Mouse (Mus musculus): ENCODE measurements around the gene Cstf3.

Cstf3 gene

GRCm38 (mm10) chr2:104605560-104605959 is 15.2 kb downstream of the Cstf3 start:
- DNase-seq = no peak

DNA sequence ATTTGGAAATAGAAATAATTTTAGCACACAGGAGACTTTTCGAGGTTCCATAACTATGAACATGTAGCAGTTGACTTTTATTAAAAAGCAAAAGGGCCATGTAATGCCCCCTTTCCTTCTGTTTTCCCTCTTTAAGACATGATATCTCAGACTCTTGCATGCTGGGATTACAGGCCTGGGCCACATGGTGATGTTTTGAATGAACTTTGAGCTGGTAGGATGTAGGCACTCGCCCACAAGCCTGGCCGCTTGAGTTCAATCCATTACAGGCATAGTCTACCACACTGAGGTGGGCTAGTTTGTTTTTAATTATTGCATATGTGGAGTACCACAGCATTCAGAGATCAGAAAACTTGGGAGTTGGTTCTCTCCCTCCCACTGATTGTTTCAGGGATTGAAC is 24.5 kb downstream of the Cstf3 start:
- no peak for DNase-seq

GRCm38 (mm10) chr2:104615985-104616711 is 25.8 kb downstream of the Cstf3 start:
- no peak for DNase-seq

DNA sequence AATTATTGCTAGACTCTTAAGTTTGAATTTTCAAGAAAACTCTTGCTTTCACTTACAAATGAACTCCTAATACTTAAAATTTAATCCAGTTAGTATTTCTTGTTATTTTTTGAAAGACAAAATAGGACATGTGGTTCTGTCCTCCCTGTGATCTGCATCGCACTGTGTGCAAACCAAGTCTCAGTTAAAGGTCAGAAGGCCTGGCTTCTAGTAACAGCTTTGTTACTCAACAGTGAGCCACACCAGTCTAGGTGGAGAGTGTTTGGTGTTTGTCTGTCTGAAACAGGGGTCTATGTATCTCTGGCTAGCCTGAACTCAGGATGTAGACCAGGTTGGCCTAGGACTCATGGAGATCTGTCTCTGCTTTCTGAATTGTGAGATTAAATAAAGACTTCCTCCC is 68.3 kb downstream of the Cstf3 start:
- DNase-seq = no peak

DNA sequence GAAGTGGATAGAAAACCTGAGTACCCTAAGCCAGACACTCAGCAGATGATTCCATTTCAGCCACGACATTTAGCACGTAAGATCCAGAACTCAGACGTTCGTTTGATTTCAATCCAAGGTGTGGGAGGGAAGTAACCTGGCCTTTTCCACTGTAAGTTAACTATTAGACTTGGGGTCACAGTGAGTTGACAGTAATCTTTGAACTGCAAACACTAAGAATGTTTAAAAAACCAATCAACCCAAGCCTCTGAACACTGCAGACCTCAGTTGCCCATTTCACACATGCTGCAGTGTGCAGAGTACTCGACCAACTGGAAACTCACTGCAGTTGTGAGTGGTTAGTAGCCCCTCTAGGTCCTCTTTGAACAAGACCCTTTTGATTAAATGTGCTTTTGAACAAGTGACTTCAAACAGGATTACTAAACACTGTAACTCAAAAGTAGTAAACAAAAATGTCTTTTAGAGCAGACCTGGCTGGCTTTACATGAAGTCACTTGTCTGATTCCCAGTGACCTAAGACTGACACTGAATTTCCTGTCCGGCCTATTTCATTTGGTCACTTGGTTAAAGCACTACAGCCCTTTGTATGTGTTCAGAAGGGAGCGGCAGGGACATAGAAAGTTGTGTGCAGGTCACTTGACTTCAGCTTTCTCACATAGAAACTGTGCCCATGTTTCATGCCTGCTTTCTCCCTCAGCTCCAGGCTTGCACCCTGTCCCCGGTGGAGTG is 73.2 kb downstream of the Cstf3 start:
- no peak for DNase-seq

DNA sequence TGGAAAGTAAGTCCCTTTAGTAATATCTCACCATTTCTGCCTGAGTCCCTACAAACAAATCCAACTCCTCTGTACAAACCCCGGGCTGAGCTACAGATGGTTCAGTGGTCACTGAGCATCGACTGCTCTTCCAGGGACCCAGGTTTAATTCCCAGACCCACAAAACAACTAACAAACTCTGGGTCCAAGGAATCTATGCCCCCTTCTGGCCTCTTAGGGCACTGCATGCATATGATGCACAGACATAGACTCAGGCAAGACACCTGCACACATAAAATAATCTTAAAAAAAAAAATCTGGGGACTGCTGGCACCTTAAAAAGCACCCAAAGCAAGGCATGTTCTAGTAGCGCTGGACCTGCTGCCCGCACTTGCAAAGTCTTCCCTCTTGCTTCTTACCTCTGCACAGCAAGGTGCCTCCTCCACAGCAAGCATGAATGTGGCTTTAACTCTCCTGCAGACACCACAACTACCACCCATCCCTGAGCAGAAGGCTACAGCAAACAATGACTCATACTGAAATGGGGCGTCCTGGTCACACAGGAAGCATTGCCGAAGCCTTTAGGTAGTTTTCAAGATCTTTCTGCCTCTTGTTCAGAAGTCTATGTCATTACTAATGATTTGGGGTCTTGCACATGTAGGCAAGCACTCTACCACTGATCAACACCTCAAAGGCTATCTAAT is 78.9 kb downstream of the Cstf3 start:
- DNase-seq = no peak

- no peak for DNase-seq
Measured at GRCm38 (mm10) chr2:104671724-104672123, 81.4 kb downstream of the Cstf3 start.

DNA sequence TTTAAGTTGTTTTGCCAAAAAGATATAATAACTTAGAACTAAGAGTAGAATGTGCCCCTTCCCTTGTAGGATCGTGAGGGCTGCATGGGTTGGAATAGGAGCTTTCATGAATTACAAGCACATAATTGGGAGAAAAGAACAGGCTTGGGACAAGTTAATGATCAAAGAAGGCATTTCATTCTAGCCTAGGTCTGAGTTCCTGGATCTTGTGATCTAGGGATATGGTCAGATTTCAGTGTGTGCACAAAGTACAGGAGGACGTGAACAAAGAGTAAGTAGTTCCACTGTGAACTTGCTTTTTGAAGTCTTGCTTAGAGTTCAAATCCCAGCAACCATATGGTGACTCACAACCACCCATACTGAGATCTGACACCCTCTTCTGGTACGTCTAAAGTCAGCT is 87.0 kb downstream of the Cstf3 start:
- DNase-seq = no peak

DNA sequence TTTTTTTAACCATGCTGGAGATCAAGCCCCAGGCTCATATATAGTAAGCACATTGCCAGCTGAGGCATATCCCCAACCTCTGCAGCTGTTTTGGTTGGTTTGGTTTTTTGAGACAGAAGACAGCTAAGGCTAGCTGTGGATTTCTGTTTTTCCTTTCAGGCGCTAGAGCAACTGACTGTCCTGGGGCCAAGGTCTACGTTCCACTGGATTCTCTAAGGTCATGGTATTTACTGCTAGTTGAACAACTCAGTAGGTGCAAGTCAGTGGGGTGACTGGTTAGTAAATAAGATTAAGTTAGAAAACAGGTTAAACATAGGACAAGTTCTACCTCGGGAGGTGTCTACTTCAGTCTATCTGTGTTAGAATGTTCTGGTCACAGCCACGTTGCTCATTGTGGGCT is 94.4 kb downstream of the Cstf3 start:
- no peak for DNase-seq

DNA sequence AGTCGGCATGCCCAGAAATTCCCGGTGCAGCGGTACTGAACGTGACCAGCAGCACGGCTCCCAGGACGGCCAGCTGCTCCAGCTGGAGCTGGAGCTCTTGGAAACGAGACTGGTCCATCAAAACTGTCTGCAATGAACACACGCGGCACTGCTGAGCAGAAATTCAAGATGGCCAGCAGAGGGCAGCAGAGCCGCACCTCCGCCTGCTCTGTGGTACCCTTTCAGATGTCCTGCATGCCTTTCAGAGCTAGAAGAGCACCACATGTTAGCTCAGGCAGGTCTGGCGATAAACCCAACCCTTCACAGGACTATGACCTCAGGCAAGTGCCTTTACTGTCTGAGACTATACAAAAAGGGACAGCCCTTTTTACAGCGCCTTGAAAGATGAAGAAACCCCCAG is 95.1 kb downstream of the Cstf3 start:
- peak; percentile 79 for DNase-seq

DNA sequence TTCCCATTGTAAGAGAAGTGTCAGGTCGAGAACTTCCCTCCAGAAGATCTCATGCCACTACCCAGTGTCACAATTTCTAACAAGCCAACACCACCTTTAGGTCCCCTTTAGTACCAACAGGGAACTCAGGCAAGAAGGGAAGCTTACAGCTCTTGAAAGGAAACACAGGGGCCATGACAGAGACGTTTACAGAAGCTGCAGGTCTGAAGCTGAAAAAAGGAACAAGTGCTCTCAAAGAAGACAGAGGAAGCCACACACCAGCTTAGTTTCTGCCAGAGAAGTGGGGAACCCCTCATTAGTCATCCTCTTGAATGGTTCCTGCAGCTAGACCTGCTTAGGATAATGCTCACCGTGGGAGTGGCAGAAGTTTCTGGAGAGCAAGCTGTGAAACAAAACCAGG is 96.9 kb downstream of the Cstf3 start:
- no peak for DNase-seq

- no peak for DNase-seq
Measured at GRCm38 (mm10) chr2:104688321-104688720, 98.0 kb downstream of the Cstf3 start.

DNA sequence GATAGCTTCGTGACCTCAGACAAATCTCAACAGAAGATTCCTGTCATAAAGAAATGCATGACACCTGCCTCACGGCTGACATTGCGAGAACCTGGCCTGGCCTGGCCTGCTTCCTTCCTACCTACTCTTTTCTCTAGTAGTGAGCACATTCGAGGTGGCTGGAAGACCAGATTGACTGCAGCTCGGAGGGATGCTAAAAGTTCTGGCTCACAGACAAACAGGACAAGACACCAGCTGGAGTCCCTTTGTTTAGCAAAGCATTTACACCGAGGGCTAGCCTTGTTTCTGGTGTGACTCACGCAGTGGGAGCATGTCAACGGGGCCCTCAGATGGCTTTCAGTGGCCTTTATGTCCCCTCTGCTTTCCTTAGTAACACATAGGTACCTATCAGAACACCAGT is 98.4 kb downstream of the Cstf3 start:
- no peak for DNase-seq

- DNase-seq = no peak
Measured at GRCm38 (mm10) chr2:104690720-104691119, 100.4 kb downstream of the Cstf3 start.

- no peak for DNase-seq
Measured at GRCm38 (mm10) chr2:104692551-104692950, 102.2 kb downstream of the Cstf3 start.

- no peak for DNase-seq
Measured at GRCm38 (mm10) chr2:104699659-104700058, 109.3 kb downstream of the Cstf3 start.

DNA sequence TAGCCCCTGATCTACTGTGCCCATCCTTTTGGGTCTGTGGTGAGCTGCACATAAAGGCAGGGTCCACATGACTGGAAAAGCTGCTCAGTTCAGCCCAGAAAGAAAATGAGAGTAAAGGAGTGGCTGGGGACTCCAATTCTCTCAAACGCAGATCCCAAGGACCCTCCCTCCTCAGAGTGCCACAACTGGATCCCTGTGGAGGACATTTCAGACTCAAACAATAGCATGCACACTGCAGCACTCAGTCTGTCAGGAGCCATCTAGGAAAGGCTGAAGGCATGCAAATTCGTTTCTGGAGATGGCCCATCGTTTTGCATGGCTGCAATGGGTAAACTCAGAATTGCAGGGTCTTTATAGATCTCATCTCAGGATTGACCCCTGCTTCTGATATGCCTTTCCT is 112.8 kb downstream of the Cstf3 start:
- no peak for DNase-seq

DNA sequence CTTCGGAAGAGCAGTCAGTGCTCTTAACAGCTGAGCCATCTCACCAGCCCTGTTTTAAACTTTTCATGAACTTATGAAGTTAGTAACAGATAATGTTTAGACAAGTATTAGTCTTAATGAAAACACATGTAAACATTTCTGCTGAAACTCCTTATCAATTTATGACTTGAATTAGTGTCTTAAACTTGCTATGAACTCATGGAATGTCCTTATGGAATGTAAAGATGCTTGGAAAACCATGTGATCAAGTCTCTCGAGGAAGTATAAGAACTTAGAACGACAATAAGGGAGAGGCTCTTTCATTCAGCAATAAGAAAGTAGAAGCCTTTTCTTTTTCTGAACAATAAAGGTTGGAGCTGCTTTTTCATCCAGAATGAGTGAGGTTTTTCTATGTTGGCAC is 114.0 kb downstream of the Cstf3 start:
- no peak for DNase-seq

DNA sequence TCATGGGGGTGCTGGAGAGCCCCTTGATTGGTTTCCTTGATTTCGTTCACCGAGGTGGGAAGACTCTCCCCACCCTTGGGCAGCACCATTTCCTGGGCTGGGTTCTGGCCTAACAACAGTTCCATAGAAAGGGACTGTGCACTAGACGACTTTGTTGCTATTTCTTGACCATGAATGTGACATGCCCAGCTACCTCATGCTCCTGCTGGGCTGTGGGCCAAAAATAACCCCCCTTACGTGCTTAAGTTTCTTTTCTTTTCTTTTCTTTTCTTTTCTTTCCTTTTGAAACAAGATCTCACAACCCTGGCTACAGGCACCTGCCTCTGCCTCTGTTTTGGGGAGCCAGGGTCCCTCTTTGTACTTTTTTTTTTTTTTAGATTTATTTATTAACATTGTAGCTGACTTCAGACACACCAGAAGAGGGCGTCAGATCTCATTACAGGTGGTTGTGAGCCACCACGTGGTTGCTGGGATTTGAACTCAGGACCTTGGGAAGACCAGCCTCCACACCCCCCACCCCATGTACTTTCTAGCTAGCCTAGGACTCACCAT is 119.5 kb downstream of the Cstf3 start:
- DNase-seq = no peak

GRCm38 (mm10) chr2:104710670-104711370 is 120.5 kb downstream of the Cstf3 start:
- DNase-seq = no peak

DNA sequence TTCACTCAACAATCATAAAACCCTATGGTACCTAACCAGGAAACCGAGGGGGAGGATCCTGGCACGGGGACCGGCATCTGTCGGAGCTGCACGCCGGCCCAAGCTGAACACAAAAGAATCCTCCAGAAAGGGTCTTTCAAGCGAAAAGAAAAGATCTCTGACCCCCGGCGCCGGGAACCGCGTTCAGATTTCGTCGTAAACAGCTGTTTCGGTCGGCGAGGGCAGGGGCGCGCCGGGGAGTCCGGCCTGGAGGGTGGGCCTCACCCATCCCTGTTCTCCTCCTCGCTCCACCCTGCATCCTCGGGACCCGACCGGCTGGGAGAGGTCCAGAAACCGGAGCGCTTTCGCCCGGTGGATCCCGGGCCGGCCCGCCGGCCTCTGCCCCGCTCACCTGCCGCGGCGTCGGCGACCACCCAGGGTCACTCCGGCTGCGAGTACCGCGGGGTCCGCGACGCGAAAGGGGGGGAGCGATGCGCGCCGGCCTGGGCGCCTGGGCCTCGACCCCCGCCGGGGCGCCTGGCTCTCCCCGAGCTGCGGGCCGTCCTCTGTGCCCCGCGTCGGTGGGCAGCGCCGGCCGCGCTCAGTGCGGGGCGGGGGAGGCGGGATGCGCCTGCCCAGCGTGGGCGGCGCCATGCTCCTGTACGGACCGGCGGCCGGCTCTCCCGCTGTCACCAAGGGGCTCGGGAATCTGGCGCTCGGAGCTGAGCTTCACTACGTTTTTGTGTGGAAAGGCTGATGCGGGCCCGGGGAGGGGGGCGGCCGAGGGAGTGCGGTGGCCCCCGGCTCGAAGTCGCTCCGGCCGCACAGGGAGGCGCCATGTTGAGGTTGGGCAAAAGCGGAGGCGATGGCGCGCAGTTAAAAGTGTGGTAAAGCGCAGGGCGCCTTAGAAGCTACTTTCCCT is 121.5 kb downstream of the Cstf3 start, which contains the start of gene Tcp11l1:
Gene Tcp11l1 (minus strand): TSS at position 585 of the 901 bp plus-strand sequence.
- peak; percentile 62 for DNase-seq

GRCm38 (mm10) chr2:104712486-104712809 is 122.1 kb downstream of the Cstf3 start:
- no peak for DNase-seq

Data from right cerebral cortex, postnatal 14 days (tissue).